Mouse (Mus musculus) heart, adult 8-10 months (tissue): ENCODE data around the gene Cpa1. TPM values are rescaled to one million over a fixed set of nuclear protein-coding genes. Genes with fewer than 3 reads are reported as not detected.
A peak's percentile ranks its signal among the peaks of the same experiment; 100 is the strongest.

Experiments used
- DNase-seq: peaks from one replicate; pipeline ENCODE4 v3.0.0; 2022; ENCODE audit warnings: low spot score
- total RNA-seq, 4 experiments: library from RNA; stranded (reverse); gene quantifications; 2 replicates each; pipeline ENCODE4 v1.2.4; 2022

The Cpa1 gene
- total RNA-seq, 4 experiments from 2014 or later: 0.19 to 0.20 TPM; not detected in 2

GRCm38 (mm10) chr6:30673764-30674561 lies 34.9 kb downstream of the Cpa1 start:
- no peak for DNase-seq

- peak; percentile 41 for DNase-seq
These were observed 35.8 kb downstream of the Cpa1 start for GRCm38 (mm10) chr6:30674714-30675280.

GRCm38 (mm10) chr6:30675281-30675771 lies 36.3 kb downstream of the Cpa1 start:
- no peak for DNase-seq

- DNase-seq: no peak
These were observed 37.5 kb downstream of the Cpa1 start for GRCm38 (mm10) chr6:30676506-30676905.

GRCm38 (mm10) chr6:30677591-30677990 lies 38.6 kb downstream of the Cpa1 start:
- DNase-seq: no peak

- no peak for DNase-seq
These were observed 39.5 kb downstream of the Cpa1 start for GRCm38 (mm10) chr6:30678482-30678881.

- no peak for DNase-seq
These were observed 40.5 kb downstream of the Cpa1 start for GRCm38 (mm10) chr6:30679567-30679966.

- no peak for DNase-seq
These were observed 41.4 kb downstream of the Cpa1 start for GRCm38 (mm10) chr6:30680442-30680841.

GRCm38 (mm10) chr6:30681935-30682900 lies 43.2 kb downstream of the Cpa1 start:
- peak; percentile 47 for DNase-seq

GRCm38 (mm10) chr6:30684570-30684969 lies 45.6 kb downstream of the Cpa1 start:
- no peak for DNase-seq

- DNase-seq: no peak
These were observed 48.2 kb downstream of the Cpa1 start for GRCm38 (mm10) chr6:30687198-30687597.

- DNase-seq: no peak
These were observed 53.8 kb downstream of the Cpa1 start for GRCm38 (mm10) chr6:30692826-30693225.

- peak; percentile 97 for DNase-seq
These were observed 54.5 kb downstream of the Cpa1 start, which contains the start of gene Cep41 for GRCm38 (mm10) chr6:30693350-30693991. Gene Cep41, minus strand, starts transcription at chr6:30693749.

GRCm38 (mm10) chr6:30694209-30694608 lies 55.2 kb downstream of the Cpa1 start:
- DNase-seq: no peak

Other genes starting within 250 kb of the Cpa1 start
- gene Zc3hc1, start 248.2 kb upstream of the Cpa1 start, total RNA-seq: 10 to 100 TPM; 14.5 to 18.4 (median 16.6) TPM
- gene Klhdc10, start 237.3 kb upstream of the Cpa1 start, total RNA-seq: 10 to 100 TPM; 45.4 to 55.7 (median 50.9) TPM
- 10 to 100 TPM in 2 of 4 experiments, 1 to 10 TPM in 2; 7.3 to 12.4 (median 9.5) TPM for gene Tmem209, start 129.4 kb upstream of the Cpa1 start, total RNA-seq
- under 1 TPM in 1 of 4 experiments, not detected in 3; 0.40 TPM for gene Ssmem1, start 129.4 kb upstream of the Cpa1 start, total RNA-seq
- gene Cpa2, start 97.6 kb upstream of the Cpa1 start, total RNA-seq: under 1 TPM in 1 of 4 experiments, not detected in 3; 0.31 TPM
- gene Cpa4, start 70.8 kb upstream of the Cpa1 start, total RNA-seq: not detected
- not detected for gene Cpa5, start 28.2 kb upstream of the Cpa1 start, total RNA-seq
- gene Cep41, start 54.5 kb downstream of the Cpa1 start, total RNA-seq: 1 to 10 TPM; 1.5 to 3.4 (median 2.1) TPM
- gene Mest, start 84.3 kb downstream of the Cpa1 start, total RNA-seq: 1 to 10 TPM; 3.2 to 9.2 (median 7.6) TPM